In the genomic region with DNA sequence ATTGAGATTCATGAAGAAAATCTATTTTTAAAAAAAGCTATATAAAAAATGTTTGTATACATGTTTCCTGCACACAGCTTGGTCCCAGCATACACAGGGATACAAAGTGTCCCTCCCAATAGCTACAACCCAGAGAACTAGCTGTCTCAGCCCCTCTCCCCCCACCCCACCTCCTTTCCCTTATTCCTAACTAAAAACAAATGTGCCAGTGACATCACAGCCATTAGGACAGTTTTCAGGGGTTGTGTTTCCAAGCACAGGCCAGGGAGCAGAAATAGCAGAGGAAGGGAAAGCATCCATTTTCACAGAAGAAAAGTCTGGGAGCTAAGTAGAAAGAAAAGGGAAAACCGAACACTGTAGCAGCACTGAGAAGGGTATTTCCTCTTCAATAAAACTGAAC, we compare ENCODE assay signal across 25 mouse cellular contexts.
DNase-seq lines count a peak whose midpoint lies in the region; ATAC-seq lines count a peak whose summit lies in the region.
"Had no signal": no experiment of that assay in that cellular context is flagged by ENCODE, and none has a peak within 500 bp of the region (broad histone marks: within the 10 kb centered on the region; RNA-seq: fewer than 3 reads in every experiment).

No protein-coding gene starts in this region.

- H3K9me3 ChIP-seq in embryonic facial prominence, embryonic 11.5 days (replicated peaks; ENCODE audit: control insufficient read depth, low read length) = no peaks in the 10 kb centered on the region
- no peaks in the 10 kb centered on the region for H3K9me3 ChIP-seq in embryonic facial prominence, embryonic 15.5 days (replicated peaks)
- H3K9me3 ChIP-seq in limb, embryonic 12.5 days = no peaks in the 10 kb centered on the region
- no peaks in the 10 kb centered on the region for H3K9me3 ChIP-seq in kidney, embryonic 15.5 days (replicated peaks)
- H3K9me3 ChIP-seq: forebrain, embryonic 10.5 days; heart, embryonic 10.5 days; hindbrain, embryonic 12.5 days had no signal

- no peak overlapping the region for H3K9ac ChIP-seq in embryonic facial prominence, embryonic 11.5 days (replicated peaks; ENCODE audit: low read length)
- no peak overlapping the region for H3K9ac ChIP-seq in embryonic facial prominence, embryonic 15.5 days
- H3K9ac ChIP-seq in limb, embryonic 12.5 days (replicated peaks) = no peak overlapping the region
- H3K9ac ChIP-seq in kidney, embryonic 15.5 days = no peak overlapping the region
- H3K9ac ChIP-seq: hindbrain, embryonic 12.5 days had no signal

- DNase-seq in embryo, embryonic 10.5 days (ENCODE audit: low spot score) = peak; percentile 39
- peak; percentile 80 for DNase-seq in embryonic facial prominence, embryonic 11.5 days (ENCODE audit: low spot score)
- no peak for DNase-seq in Muller cell, postnatal 12 days (ENCODE audit: inconsistent ontology term)
- no peak for DNase-seq in heart, adult 11 months
- no peak for DNase-seq in kidney, adult 9 months
- DNase-seq: adrenal gland, postnatal 14 days; cerebellum, adult 18-20 months; cerebellum, adult 9-11 months; cerebellum, postnatal 36 days; gastrocnemius, postnatal 36 days; heart, adult 18-20 months; heart, postnatal 10 days; heart, postnatal 4 days had no signal

- no peaks in the 10 kb centered on the region for H3K27me3 ChIP-seq in embryonic facial prominence, embryonic 11.5 days (ENCODE audit: control insufficient read depth, insufficient read depth, low read length)
- no peaks in the 10 kb centered on the region for H3K27me3 ChIP-seq in embryonic facial prominence, embryonic 15.5 days
- H3K27me3 ChIP-seq in limb, embryonic 12.5 days = no peaks in the 10 kb centered on the region
- no peaks in the 10 kb centered on the region for H3K27me3 ChIP-seq in kidney, embryonic 15.5 days
- H3K27me3 ChIP-seq: hindbrain, embryonic 12.5 days; Patski had no signal

- H3K36me3 ChIP-seq in embryonic facial prominence, embryonic 11.5 days (replicated peaks; ENCODE audit: control insufficient read depth, insufficient read depth, low read depth, low read length) = no peaks in the 10 kb centered on the region
- peaks cover 12% of the 10 kb centered on the region; the same call in 1 of the 2 replicates for H3K36me3 ChIP-seq in embryonic facial prominence, embryonic 15.5 days
- H3K36me3 ChIP-seq in limb, embryonic 12.5 days = peaks cover 16% of the 10 kb centered on the region; the same call in 1 of the 2 replicates
- H3K36me3 ChIP-seq in kidney, embryonic 15.5 days = peaks cover 39% of the 10 kb centered on the region
- H3K36me3 ChIP-seq: forebrain, embryonic 10.5 days; hindbrain, embryonic 12.5 days had no signal

- H3K4me3 ChIP-seq in embryonic facial prominence, embryonic 11.5 days (ENCODE audit: low read depth, low read length) = no peak overlapping the region
- H3K4me3 ChIP-seq in embryonic facial prominence, embryonic 15.5 days (replicated peaks) = no peak overlapping the region
- H3K4me3 ChIP-seq in limb, embryonic 12.5 days (replicated peaks) = no peak overlapping the region
- H3K4me3 ChIP-seq in kidney, embryonic 15.5 days (replicated peaks) = no peak overlapping the region
- H3K4me3 ChIP-seq: erythroblast, embryonic 14.5 days; forebrain, embryonic 10.5 days; heart, embryonic 10.5 days; hindbrain, embryonic 12.5 days had no signal

- H3K4me1 ChIP-seq in embryonic facial prominence, embryonic 11.5 days (ENCODE audit: control insufficient read depth, insufficient read depth, low read length) = no peaks in the 10 kb centered on the region; the same call in 1 of the 2 replicates
- H3K4me1 ChIP-seq in embryonic facial prominence, embryonic 15.5 days = peaks cover 38% of the 10 kb centered on the region
- H3K4me1 ChIP-seq in limb, embryonic 12.5 days (replicated peaks) = peaks cover 48% of the 10 kb centered on the region
- no peaks in the 10 kb centered on the region for H3K4me1 ChIP-seq in kidney, embryonic 15.5 days

- H3K4me2 ChIP-seq in embryonic facial prominence, embryonic 11.5 days (ENCODE audit: low read depth, low read length) = no peak overlapping the region
- no peak overlapping the region for H3K4me2 ChIP-seq in embryonic facial prominence, embryonic 15.5 days (replicated peaks)
- H3K4me2 ChIP-seq in limb, embryonic 12.5 days = no peak overlapping the region
- no peak overlapping the region for H3K4me2 ChIP-seq in kidney, embryonic 15.5 days
- H3K4me2 ChIP-seq: hindbrain, embryonic 12.5 days had no signal

- H3K27ac ChIP-seq in embryonic facial prominence, embryonic 11.5 days (replicated peaks; ENCODE audit: low read depth, low read length) = 0 out of 2 replicates have a peak overlapping the region, but pooled peaks have one; percentile 20
- peak overlapping the region; percentile 45; the same call in 1 of the 2 replicates for H3K27ac ChIP-seq in embryonic facial prominence, embryonic 15.5 days (replicated peaks)
- peak overlapping the region; percentile 5 for H3K27ac ChIP-seq in limb, embryonic 12.5 days
- no peak overlapping the region for H3K27ac ChIP-seq in kidney, embryonic 15.5 days
- H3K27ac ChIP-seq: heart, embryonic 10.5 days; hindbrain, embryonic 12.5 days had no signal

- no peak for ATAC-seq in embryonic facial prominence, embryonic 11.5 days (replicated peaks; ENCODE audit: insufficient number of reproducible peaks, low FRiP score, low TSS enrichment, low read depth)
- no peak for ATAC-seq in embryonic facial prominence, embryonic 15.5 days (ENCODE audit: insufficient number of reproducible peaks, low FRiP score, low TSS enrichment, low read depth)
- ATAC-seq in limb, embryonic 12.5 days (ENCODE audit: insufficient number of reproducible peaks, insufficient read depth, low FRiP score, low TSS enrichment, low read depth) = no peak
- no peak for ATAC-seq in kidney, embryonic 15.5 days (replicated peaks; ENCODE audit: low FRiP score)
- ATAC-seq: activated CD4-positive, CD25-positive, alpha-beta regulatory T cell, adult 4 months; forebrain, embryonic 14.5 days; hindbrain, embryonic 16.5 days; inflammation-experienced regulatory T-cells, adult 6 months; Patski had no signal

- WGBS in embryonic facial prominence, embryonic 11.5 days = 43% methylated on average over 1 of the region's 1 CpGs
- 41% methylated on average over 1 of the region's 1 CpGs for WGBS in embryonic facial prominence, embryonic 15.5 days
- 20% methylated on average over 1 of the region's 1 CpGs for WGBS in limb, embryonic 12.5 days
- 89% methylated on average over 1 of the region's 1 CpGs for WGBS in kidney, embryonic 15.5 days

Comparison
In these comparisons a context has a peak if more than half of its experiments do, and no peak if none do; other contexts are left out.
1. DNase-seq: peak in embryo, embryonic 10.5 days (single experiment) and embryonic facial prominence, embryonic 11.5 days (single experiment); none in Muller cell, postnatal 12 days (single experiment), heart, adult 11 months (single experiment) and kidney, adult 9 months (single experiment).